Mouse (Mus musculus) erythroblast, embryonic 14.5 days (primary cell): Measurements from ENCODE around the gene Cbl. TPM values are rescaled to one million over a fixed set of nuclear protein-coding genes. Genes with fewer than 3 reads are reported as not detected.

ENCODE experiments used
- H3K27me3 ChIP-seq: 2 replicates; pipeline ENCODE4 v1.6.1; 2012; ENCODE audit warnings: inconsistent platforms; ENCODE audit not compliant: control insufficient read depth
- H3K36me3 ChIP-seq: 2 replicates; pipeline ENCODE4 v1.6.1; 2012; ENCODE audit warnings: mild to moderate bottlenecking, inconsistent platforms; ENCODE audit not compliant: control insufficient read depth
- H3K4me1 ChIP-seq: 2 replicates; pipeline ENCODE4 v1.6.1; 2012; ENCODE audit warnings: inconsistent platforms; ENCODE audit not compliant: control insufficient read depth
- H3K4me3 ChIP-seq: replicated peaks from 2 replicates; pipeline ENCODE3; 2012; ENCODE audit warnings: moderate library complexity, mild to moderate bottlenecking, inconsistent platforms
- H3K9me3 ChIP-seq: 2 replicates; pipeline ENCODE4 v1.6.1; 2012; ENCODE audit warnings: low read length, inconsistent platforms, mixed read lengths; ENCODE audit not compliant: control insufficient read depth
- GATA1 ChIP-seq: IDR thresholded peaks from 2 replicates; pipeline ENCODE4 v1.6.1; 2012; ENCODE audit warnings: low read length, inconsistent platforms, mixed read lengths
- TAL1 ChIP-seq: IDR thresholded peaks from 3 replicates; pipeline ENCODE4 v1.6.1; 2012; ENCODE audit warnings: low read length, inconsistent platforms, mixed read lengths
- polyA plus RNA-seq: library from polyadenylated mRNA; stranded (reverse); fragments of >175 nt; gene quantifications from 2 replicates; pipeline ENCODE4 v1.2.3, GENCODE M21; 2012

Cbl gene
- polyA plus RNA-seq, 1 experiment: 0.16 TPM

DNA sequence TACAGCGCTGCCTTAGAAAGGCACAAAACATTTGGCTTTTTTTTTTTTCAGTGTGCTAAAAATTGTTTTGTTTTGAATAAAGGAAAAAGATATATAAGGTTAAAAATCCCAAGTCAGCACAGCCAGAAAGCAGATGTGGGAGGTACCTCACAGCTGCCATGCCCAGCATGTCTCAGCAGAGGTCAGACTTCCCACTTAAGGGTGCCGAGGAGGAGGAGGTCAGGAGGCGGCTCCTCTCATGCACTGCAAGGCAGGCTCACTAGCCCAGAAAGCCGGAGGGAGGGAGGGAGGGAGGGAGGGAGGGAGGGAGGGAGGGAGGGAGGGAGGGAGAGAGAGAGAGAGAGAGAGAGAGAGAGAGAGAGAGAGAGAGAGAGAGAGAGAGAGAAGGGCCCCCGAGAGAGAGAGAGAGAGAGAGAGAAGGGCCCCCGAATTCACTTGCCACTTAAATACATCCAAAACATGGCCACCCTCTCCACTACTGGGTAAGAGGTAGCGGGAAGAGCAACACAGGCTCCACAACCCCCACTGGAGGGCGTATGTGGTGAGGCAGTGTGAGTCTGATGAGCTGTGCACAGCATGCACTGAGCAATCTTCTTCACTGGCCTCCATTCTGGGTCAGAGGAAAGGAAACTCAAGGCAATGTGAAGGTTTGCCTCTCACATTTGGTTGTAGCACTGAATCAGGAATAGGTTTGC, 89.7 kb downstream of the Cbl start:
- no peak overlapping the region for H3K4me3 ChIP-seq
- H3K4me1 ChIP-seq: no peaks in the 10 kb centered on the region
- peaks cover 41% of the 10 kb centered on the region for H3K36me3 ChIP-seq
- TF ChIP-seq TAL1: no peak
- TF ChIP-seq GATA1: no peak
- no peaks in the 10 kb centered on the region for H3K27me3 ChIP-seq
- no peaks in the 10 kb centered on the region for H3K9me3 ChIP-seq

DNA sequence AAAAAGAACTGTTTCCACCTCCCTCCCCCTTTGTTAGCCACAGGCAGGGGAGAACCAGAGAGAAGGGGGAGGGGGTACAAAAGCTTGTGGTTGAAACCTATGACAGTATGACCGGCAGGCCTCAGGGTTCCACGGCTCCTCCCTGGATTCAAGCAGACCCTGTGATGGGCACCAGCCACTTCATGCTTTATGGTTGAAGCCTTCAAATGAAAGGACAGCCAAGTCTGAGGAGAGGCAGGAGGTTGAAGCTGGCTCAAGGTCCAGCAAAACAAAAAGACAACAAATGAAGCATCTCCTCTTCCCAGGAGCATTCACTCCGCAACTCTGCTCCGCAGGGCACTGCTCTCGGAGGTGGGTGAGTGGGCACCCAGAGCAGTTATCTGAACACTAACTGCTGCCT, 90.4 kb downstream of the Cbl start:
- Histone ChIP-seq H3K27me3 (no peaks in the 10 kb centered on the region; the same call in 1 of the 2 replicates), H3K4me1 (no peaks in the 10 kb centered on the region), H3K4me3 (no peak overlapping the region), H3K36me3 (peaks cover 36% of the 10 kb centered on the region), H3K9me3 (no peaks in the 10 kb centered on the region)
- TF ChIP-seq GATA1 (no peak), TAL1 (no peak)

- TF ChIP-seq TAL1 (no peak), GATA1 (no peak)
Measured at GRCm38 (mm10) chr9:44141951-44142350, 91.9 kb downstream of the Cbl start.

DNA sequence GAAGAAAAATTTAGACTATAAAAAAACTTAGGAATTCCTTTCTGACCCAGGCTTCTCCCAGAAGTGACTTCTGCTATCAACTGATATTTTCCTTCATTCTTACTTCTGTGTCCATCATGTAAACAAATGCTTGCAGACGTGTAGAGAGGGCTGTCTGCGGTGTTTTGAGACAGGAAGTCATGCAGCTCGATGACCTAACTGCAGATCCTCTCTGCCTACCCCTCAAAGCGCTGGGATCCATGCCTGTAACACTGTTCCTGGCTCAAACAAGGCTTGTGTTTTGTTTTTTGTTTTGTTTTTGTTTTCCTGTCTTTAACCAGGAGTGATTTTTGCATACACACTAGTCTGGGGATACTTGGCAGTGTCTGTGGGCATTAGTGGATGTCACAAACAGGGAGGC, 96.0 kb downstream of the Cbl start:
- no peak for TF ChIP-seq TAL1
- TF ChIP-seq GATA1: no peak
- peaks cover 3% of the 10 kb centered on the region; the same call in 1 of the 2 replicates for H3K36me3 ChIP-seq
- no peak overlapping the region for H3K4me3 ChIP-seq
- H3K4me1 ChIP-seq: peaks cover 9% of the 10 kb centered on the region
- H3K9me3 ChIP-seq: no peaks in the 10 kb centered on the region; the same call in 1 of the 2 replicates
- H3K27me3 ChIP-seq: peaks cover 48% of the 10 kb centered on the region

More at GRCm38 (mm10) chr9:44141951-44142350, 91.9 kb downstream of the Cbl start:
- Histone ChIP-seq H3K4me3 (no peak overlapping the region), H3K9me3 (no peaks in the 10 kb centered on the region), H3K27me3 (peaks cover 7% of the 10 kb centered on the region), H3K4me1 (no peaks in the 10 kb centered on the region), H3K36me3 (peaks cover 29% of the 10 kb centered on the region)

GRCm38 (mm10) chr9:44135731-44136411, 98.0 kb downstream of the Cbl start:
- Histone ChIP-seq H3K27me3 (peaks cover 68% of the 10 kb centered on the region), H3K4me1 (peaks cover 9% of the 10 kb centered on the region), H3K4me3 (no peak overlapping the region), H3K36me3 (no peaks in the 10 kb centered on the region), H3K9me3 (no peaks in the 10 kb centered on the region; the same call in 1 of the 2 replicates)
- TF ChIP-seq GATA1 (no peak), TAL1 (no peak)

GRCm38 (mm10) chr9:44134851-44135730, 98.8 kb downstream of the Cbl start:
- H3K36me3 ChIP-seq: no peaks in the 10 kb centered on the region
- H3K4me3 ChIP-seq: peak overlapping the region; percentile 31
- H3K4me1 ChIP-seq: peaks cover 12% of the 10 kb centered on the region
- TF ChIP-seq TAL1 (no peak), GATA1 (no peak)
- H3K27me3 ChIP-seq: peaks cover 76% of the 10 kb centered on the region
- H3K9me3 ChIP-seq: no peaks in the 10 kb centered on the region; the same call in 1 of the 2 replicates

DNA sequence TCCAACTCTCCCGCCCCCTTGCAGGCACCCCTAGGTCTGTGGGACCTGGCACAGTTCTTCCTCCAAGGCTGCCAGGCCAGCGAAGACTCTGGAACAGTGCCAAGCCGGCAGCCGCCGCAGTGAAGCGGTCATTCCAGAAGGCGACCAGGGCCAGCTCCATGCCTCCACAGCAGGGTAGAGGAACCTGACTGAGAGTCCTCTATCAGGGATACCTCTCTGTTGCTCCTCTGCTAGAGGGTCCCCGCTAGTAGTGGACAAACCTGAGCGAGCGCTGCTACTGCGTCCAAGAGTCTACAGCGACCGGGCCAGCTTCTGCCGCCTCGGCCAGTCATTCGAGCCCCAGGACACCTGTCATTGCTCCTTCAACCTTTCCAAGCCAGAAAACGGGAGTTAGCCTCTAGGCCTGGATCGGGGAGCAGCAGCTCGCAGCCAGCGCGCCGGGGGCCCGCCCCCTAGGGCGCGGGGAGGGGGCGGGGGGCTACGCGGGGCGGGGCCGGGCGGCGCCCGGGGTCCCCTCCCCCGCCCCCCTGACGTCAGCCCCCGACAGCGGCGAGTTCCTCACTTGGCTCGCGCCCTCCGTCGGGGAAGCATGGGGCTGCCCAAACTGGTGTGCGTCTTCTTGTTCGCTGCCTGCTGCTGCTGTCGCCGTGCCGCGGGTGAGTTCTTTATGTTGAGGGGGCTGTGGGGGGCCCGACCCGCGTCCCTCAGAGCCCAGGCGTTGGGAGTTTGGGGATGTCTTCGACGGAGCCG, 99.6 kb downstream of the Cbl start, which contains the start of gene Mcam:
Gene Mcam, plus strand, starts transcription at position 369 of the 750 bp plus-strand sequence.
- Histone ChIP-seq H3K27me3 (peaks cover 84% of the 10 kb centered on the region), H3K4me1 (peaks cover 12% of the 10 kb centered on the region), H3K9me3 (no peaks in the 10 kb centered on the region; the same call in 1 of the 2 replicates), H3K36me3 (no peaks in the 10 kb centered on the region), H3K4me3 (peak within 1 kb of the TSS; percentile 31)
- TF ChIP-seq GATA1 (no peak), TAL1 (no peak)

DNA sequence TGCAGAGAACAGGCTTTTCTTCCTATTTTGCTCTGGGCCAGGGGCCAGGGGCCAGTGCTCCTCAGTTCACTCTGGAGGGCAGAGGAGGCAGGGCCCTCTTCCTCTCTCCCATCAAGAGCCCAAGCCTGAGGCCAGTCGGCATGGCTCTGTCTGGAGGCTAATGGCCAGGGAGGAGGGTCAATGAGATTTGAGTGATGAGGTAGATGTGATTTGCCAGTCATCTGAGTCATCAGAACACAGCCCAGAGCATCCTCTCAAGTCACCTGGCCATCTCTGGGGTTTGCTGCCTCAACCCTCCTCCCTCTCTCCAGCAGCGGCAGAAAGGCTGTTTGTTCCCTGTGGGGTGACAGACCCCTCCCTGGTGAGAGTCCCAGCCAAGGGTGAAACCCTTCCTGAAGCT, 100.6 kb downstream of the Cbl start:
- Histone ChIP-seq H3K4me3 (no peak overlapping the region), H3K36me3 (no peaks in the 10 kb centered on the region), H3K27me3 (peaks cover 94% of the 10 kb centered on the region), H3K9me3 (no peaks in the 10 kb centered on the region; the same call in 1 of the 2 replicates), H3K4me1 (peaks cover 12% of the 10 kb centered on the region)
- TF ChIP-seq TAL1: no peak
